Mouse (Mus musculus): ENCODE measurements around the gene Mei1.

DNA sequence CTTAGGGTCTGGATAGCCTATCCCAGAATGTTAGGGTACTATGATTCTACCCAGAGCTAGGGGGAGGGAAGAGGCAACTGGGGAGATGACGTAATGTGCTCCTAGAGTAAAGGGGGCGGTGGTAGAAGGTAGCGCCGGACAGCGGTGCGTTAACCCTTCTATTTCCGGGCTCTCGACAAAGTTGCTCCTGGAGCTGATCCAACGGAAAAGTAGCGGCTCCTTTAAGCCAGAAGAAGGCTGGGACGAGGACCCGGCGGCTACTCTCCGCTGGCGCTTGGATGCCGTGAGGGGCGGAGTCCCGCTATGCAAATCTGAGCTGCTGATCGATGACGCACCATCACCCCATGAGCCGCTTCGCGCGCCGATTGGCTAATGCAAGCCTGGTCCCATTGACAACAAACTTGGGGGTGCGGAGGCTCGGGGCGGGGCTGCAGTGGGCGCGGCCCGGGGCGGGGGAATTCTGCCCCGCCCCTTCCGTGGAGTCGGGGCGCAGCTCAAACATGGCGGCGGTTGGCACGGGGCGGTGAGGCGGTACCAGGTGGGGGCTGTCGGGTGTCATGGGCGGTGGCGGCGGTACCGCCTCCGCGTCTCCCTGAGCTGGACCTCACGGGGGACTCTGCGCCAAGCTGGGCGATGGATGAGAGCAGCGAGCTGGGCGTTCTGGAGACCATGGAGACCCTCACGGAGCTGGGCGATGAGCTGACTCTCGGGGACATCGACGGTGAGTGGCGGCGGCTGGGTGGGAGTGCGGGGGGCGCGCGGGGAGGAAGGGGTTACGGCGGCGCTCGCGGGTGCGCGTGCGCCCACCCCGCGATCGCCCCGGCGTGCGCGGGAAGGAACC lies 77.2 kb downstream of the Mei1 start, which contains the start of gene Srebf2:
- TF ChIP-seq POLR2A (IDR thresholded peaks at IDR 0.05; ENCODE audit: borderline replicate concordance, insufficient read depth, low read length) (peak; percentile 75; the same call in 1 of the 2 replicates), CTCF (IDR thresholded peaks at IDR 0.05; ENCODE audit: borderline replicate concordance, insufficient read depth, low read depth, low read length) (no peak)

Data from cerebellum, adult 2 months (tissue).